Mouse (Mus musculus): ENCODE data around the gene Shank1. TPM values are rescaled to one million over a fixed set of nuclear protein-coding genes. Genes with fewer than 3 reads are reported as not detected.

Gene Shank1
- total RNA-seq, 2 experiments from 2014 or later = 3.5 to 4.6 TPM

- DNase-seq = peak; percentile 96
These were observed 5.0 kb upstream of the Shank1 start for GRCm38 (mm10) chr7:44304775-44305641.

GRCm38 (mm10) chr7:44305686-44306085 lies 4.4 kb upstream of the Shank1 start:
- peak; percentile 9 for DNase-seq

- no peak for DNase-seq
These were observed 3.4 kb upstream of the Shank1 start, which contains the start of gene Clec11a for GRCm38 (mm10) chr7:44306516-44307240. Clec11a (minus strand) TSS chr7:44306902.

DNA sequence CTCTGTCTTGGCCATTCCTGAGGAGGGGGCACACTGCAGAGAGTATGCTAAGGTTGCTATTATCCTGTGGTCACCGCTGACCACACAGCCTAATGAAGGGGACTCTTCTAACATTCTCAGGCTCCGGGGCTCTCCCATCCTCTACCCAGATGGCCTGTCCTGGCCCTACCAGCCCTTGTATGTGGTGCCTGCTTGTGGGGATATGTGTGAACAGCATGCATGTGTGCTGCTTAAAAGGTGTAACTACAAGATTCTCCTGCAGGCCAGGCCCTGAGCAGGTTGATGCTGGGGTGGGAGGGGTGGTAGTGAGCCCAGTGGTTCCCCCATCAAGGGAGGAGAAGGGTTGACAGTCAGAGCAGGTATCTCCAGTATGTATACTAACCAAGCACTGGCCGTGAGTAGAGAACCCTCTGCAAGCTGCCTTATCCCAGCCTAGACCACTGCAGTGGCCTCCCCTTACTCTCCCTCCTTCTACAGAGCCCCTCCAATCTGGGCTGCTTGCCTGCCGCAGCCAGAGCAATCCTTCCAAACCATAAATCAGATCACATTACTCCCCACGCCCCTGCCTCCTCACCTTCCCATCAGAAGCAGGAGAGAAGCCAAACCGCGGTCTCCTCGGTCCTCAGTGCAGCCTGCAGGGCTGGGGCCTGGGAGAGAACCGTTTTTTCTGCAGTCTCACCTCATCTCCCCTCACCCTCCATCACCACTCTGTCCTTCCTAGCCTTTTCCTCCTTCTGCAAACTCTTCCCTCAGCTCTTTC lies 2.6 kb upstream of the Shank1 start:
- no peak for DNase-seq

DNA sequence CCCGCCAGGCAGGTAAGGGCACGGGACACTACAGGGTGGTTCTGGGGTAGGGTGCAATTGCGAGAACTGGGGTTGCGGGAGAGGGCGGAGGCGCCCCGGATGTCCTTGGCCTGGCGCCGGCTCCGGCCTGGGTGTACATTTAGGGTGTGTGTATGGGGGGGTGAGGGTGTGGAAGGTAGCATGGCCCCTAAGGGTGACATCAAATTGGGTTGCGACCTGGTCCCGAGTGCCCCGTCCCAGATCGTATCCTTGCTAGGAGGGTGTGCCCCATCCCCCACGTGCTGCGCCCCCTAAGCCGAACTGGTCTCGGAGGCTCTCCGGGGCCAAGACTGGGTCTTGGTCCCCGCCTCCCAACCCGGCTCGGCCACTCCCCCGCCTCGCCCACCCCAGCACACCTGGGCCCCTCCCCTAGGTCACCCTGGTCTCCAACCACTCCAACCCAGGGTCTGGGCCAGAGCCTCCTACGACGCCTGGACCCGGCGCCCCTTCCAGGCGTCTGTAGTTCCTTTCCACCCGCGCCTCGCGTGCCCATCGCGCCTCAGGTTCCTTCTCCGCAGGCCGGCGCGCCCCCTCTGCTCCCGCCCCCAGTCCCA lies 328 bp downstream of the Shank1 start:
- no peak for DNase-seq

- DNase-seq = peak; percentile 52
These were observed 1.0 kb downstream of the Shank1 start for GRCm38 (mm10) chr7:44310878-44311712.

DNA sequence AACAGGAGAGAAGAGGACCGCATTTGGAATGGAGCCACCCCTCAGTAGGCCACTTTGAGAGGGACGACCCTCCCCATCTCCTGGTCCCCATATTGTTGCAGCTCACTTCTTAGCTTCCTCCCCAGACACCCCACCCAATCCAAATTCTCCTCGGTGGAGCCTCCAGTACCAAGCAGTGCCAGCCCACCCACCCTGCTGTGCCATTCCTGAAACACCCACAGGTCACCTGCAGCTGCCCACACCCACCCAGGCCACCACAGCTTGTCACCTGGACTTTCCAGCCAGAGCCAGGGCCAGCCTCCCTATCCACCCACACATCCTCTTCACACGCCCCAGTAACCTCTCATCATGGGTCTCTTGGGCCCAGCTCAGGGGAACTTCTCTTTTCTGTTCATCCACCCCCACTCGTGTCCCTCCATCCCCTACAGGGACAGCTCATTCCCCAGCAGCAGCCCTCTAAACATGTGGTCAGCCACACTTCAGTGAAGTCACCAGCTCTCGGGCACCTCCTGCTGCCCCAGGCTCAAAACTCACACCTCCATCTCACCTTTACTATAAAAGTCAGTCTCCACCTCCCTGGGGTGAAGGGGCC lies 1.8 kb downstream of the Shank1 start:
- no peak for DNase-seq

GRCm38 (mm10) chr7:44312484-44312883 lies 2.4 kb downstream of the Shank1 start:
- DNase-seq = no peak

GRCm38 (mm10) chr7:44317913-44318312 lies 7.9 kb downstream of the Shank1 start:
- peak; percentile 38 for DNase-seq

GRCm38 (mm10) chr7:44320886-44321285 lies 10.8 kb downstream of the Shank1 start:
- DNase-seq = no peak

- no peak for DNase-seq
These were observed 12.2 kb downstream of the Shank1 start for GRCm38 (mm10) chr7:44322290-44322689.

GRCm38 (mm10) chr7:44326614-44327013 lies 16.6 kb downstream of the Shank1 start:
- no peak for DNase-seq

DNA sequence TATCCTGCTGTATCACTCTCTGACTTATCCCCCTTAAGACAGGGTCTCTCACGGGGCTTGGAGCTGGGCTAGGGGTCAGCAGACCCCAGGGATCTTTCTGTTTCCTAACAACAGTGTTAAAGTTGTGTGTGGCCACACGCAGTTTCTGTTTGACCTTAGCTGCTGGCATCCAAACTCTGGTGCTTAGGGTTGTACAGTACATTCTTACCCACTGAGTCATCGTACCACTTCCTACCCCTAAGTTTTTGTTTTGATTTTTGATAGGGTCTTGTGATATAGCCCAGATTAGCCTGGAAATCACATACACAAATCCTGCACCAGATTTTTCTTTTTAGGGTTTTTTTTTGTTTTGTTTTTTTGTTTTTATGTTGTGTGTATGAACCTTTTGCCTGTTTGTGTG lies 22.3 kb downstream of the Shank1 start:
- DNase-seq = no peak

DNA sequence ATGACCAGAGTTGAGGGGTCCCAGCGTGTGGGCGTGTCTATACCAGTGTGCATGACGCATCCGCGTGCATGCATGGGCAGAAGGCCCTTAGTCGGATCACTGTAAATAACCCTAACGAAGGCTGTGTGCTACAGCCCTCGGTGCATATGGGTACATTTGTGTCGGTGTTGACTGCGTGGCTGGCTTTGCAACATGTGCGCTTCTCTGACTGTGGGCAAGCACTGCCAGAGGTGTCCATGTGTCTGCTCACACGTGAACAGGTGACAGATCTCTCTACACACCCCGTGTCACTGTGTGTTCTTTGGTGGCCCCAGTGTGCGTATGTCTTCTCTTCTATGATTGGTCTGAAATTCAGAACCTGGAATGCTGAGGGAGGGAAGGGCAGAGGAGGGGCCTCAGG lies 24.1 kb downstream of the Shank1 start:
- no peak for DNase-seq

DNA sequence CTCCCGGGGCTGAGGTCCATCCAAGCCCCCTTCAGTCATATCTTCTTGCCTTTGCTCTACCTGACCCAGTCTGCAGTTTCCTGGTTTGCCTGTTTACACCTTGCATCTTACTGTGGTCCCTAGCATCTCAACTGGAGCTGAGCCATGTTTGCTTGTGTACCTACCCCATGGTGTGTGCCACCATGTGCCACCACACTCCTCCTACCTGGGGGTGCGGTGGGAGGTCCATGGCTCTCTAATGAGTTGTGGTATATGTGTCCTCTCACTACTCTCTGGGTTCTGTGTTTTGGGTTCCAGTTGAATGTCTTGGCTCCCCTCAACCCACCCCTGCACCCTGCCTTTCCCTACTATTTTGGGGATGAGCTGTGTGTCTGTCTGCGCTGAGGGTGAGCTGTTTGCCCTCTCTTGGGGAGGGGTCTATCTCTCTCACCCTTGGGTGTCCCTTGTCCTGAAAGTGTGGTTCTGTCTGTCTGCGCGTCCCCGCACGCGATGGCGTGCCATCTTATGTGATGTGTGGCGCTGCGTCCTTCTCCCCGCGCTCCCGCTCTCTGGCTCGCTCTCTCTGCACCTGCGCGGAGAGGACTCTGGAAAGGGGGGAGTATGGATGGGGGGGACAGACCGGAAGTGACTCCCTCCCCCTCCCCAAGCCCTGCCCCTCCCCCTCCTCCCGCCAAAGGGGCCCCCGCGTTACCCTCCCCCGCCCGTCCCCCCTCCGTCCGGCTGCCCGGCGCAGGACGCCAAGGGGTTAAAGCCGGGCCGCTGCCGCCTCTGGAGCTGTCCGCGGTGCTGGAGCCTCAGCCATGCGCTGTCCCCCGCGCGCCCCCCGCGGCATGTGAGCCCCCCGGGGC lies 25.2 kb downstream of the Shank1 start:
- peak; percentile 65 for DNase-seq

DNA sequence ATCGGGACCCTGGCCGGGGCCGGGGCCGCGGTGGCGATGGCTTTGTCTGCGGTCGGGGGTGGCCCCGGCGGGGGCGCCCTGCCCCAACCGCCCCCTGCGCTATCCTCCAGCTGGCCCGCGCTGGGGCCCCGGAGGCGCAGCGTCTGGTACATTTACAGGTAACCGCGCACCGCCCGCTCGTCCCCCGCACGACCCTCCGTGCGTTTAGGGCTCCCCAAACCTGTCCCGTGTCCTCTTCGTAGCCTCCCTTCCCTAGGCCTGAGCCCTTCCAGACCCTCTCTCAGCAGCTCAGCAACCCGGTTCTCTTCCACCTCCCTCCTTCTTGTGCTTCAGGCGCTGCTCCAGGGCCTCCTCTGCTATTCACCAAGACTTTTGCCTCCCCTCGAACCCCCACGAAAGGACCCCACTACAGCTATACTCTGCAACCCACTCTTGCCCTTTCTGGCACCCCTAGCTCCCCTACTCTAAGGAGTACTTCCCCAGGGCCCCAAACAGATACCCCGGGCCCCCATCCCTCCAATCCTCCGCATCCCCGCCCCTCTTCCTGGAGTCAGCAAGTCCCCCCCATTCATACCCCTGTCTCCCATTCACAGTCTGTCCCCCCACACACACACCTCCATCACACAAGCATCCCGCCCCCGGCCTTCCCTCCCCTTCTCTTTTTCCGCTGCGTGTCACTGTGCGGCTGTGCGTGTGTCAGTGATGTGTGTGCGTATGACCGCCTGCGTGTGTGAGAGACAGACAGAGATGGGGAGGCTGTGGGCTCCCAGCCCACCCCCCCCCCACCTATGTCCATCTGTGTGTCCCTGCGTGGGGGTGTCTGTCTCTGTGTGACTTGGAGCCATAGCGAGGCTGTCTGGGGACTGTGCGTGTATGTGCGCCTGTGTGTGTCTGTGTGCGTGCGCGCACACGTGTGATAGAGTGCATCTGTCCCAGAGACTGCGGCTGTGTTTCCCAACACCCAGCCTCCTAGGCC lies 26.3 kb downstream of the Shank1 start:
- DNase-seq = no peak

DNA sequence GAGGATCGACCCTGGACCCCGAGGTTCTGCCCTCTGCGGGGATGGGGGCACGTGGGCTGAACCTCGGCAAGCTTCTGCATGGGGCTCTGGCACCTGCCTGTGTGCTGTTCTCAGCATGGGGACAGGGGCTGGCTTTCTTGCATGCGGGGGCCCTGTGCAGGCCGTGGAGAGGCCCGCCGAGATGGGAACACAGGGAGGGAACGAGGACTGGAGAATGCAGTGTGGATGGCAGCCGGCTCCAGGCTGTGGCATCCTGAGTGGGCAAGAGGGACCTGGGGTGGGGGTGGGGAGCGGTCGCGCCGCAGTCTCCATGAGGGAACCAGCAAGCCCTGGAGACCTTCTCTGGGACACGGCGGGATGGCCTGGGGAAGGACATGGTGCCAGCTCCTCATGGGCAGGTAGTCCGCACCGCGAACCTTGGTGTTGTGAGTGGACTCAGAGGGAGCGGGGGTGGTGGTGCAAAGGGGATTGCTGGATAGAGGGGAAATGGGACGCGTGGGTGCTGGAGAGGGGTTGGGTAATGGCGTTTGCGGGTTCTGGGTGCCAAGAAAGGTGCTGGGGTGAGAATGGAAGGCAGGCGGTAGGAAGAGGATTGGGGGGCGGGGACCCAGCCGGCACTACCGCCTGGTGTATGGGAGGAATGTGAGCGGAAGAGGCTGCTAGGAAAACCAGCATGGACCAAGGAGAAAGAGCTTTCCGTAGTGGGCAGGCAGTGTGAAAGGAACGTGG lies 27.2 kb downstream of the Shank1 start:
- DNase-seq = no peak

- DNase-seq = no peak
These were observed 30.2 kb downstream of the Shank1 start for GRCm38 (mm10) chr7:44340226-44340625.

Data from heart, postnatal 4 days (tissue).